Mouse (Mus musculus) kidney, postnatal 0 days (tissue): Measurements from ENCODE around the gene Nfyc. TPM values are rescaled to one million over a fixed set of nuclear protein-coding genes. Genes with fewer than 3 reads are reported as not detected.

Experiments
- ATAC-seq: fragments of 200-750 bp; cut with Nextera tagmentation; replicated peaks from 2 replicates; pipeline ENCODE4 v1.8.0; 2017; ENCODE audit warnings: low read depth, moderate number of reproducible peaks, moderate TSS enrichment, moderate library complexity; ENCODE audit not compliant: low FRiP score
- DNase-seq: peaks from one replicate; pipeline ENCODE4 v3.0.0-alpha.2; 2016; ENCODE audit warnings: low spot score
- H3K27ac ChIP-seq: fragments of 300-500 bp; sonication (generic); 2 replicates; pipeline ENCODE4 v1.5.1; 2014; ENCODE audit warnings: mild to moderate bottlenecking
- H3K27me3 ChIP-seq: fragments of 300-500 bp; sonication (generic); 2 replicates; pipeline ENCODE4 v1.6.1; 2014; ENCODE audit warnings: low read length, mixed read lengths; ENCODE audit not compliant: insufficient read depth
- H3K36me3 ChIP-seq: fragments of 300-500 bp; sonication (generic); 2 replicates; pipeline ENCODE4 v1.6.1; 2014; ENCODE audit warnings: low read length, mixed read lengths; ENCODE audit not compliant: insufficient read depth
- H3K4me1 ChIP-seq: fragments of 300-500 bp; sonication (generic); replicated peaks from 2 replicates; pipeline ENCODE4 v1.6.1; 2014; ENCODE audit warnings: antibody characterized with exemption, low read length, mixed read lengths; ENCODE audit not compliant: insufficient read depth
- H3K4me2 ChIP-seq: fragments of 300-500 bp; sonication (generic); 2 replicates; pipeline ENCODE4 v1.6.1; 2014; ENCODE audit warnings: mild to moderate bottlenecking, low read length, moderate library complexity, mixed read lengths
- H3K4me3 ChIP-seq: fragments of 300-500 bp; sonication (generic); replicated peaks from 2 replicates; pipeline ENCODE4 v1.5.1; 2014; ENCODE audit warnings: low read depth, low read length
- H3K9ac ChIP-seq: fragments of 300-500 bp; sonication (generic); 2 replicates; pipeline ENCODE4 v1.6.1; 2014; ENCODE audit warnings: low read depth, low read length
- H3K9me3 ChIP-seq: fragments of 300-500 bp; sonication (generic); replicated peaks from 2 replicates; pipeline ENCODE4 v1.6.1; 2016; ENCODE audit warnings: low read length, inconsistent platforms, mixed read lengths
- CTCF ChIP-seq: IDR thresholded peaks from 2 replicates; pipeline ENCODE4 v1.5.1; 2016; ENCODE audit warnings: antibody characterized with exemption, low read depth, mild to moderate bottlenecking, moderate library complexity
- WGBS: fragments of 180-500 bp; shearing (Covaris S2); extraction: QIAGEN DNeasy Blood & Tissue Kit; methylation state at CpG from one replicate; pipeline ENCODE4 v1.1.7; 2014; 5-methylcytosine and 5-hydroxymethylcytosine counted together
- polyA plus RNA-seq: library from polyadenylated mRNA; unstranded; fragments of >200 nt; fragmentation: Nextera tagmentation; extraction: Ambion mirVana; gene quantifications from 2 replicates; pipeline ENCODE4 v1.2.1, GENCODE M21; 2015

Gene Nfyc
- polyA plus RNA-seq, 1 experiment from 2014 or later: 108 TPM

- Histone ChIP-seq H3K36me3 (no peaks in the 10 kb centered on the region), H3K9me3 (no peaks in the 10 kb centered on the region), H3K4me3 (no peak overlapping the region), H3K4me2 (no peak overlapping the region), H3K27me3 (no peaks in the 10 kb centered on the region), H3K9ac (no peak overlapping the region), H3K4me1 (no peaks in the 10 kb centered on the region), H3K27ac (no peak overlapping the region)
- TF ChIP-seq CTCF: no peak
- WGBS: 71% methylated on average over 6 of the region's 6 CpGs
- no peak for DNase-seq
- ATAC-seq: no peak
Observed at GRCm38 (mm10) chr4:120732737-120733136, 98.6 kb downstream of the Nfyc start.

GRCm38 (mm10) chr4:120731030-120731644 is 100.2 kb downstream of the Nfyc start:
- under 1% methylated on average over 40 of the region's 40 CpGs for WGBS
- H3K9me3 ChIP-seq: no peaks in the 10 kb centered on the region
- peak overlapping the region; percentile 45 for H3K4me3 ChIP-seq
- TF ChIP-seq CTCF: no peak
- no peaks in the 10 kb centered on the region for H3K27me3 ChIP-seq
- no peaks in the 10 kb centered on the region for H3K4me1 ChIP-seq
- DNase-seq (peak; percentile 76), ATAC-seq (peak; percentile 85)
- H3K4me2 ChIP-seq: peak overlapping the region; percentile 92
- H3K27ac ChIP-seq: no peak overlapping the region
- peak overlapping the region; percentile 46; the same call in 1 of the 2 replicates for H3K9ac ChIP-seq
- H3K36me3 ChIP-seq: no peaks in the 10 kb centered on the region

- no peak for TF ChIP-seq CTCF
- Histone ChIP-seq H3K27ac (no peak overlapping the region), H3K9me3 (no peaks in the 10 kb centered on the region), H3K4me3 (peak overlapping the region; percentile 45), H3K4me2 (peak overlapping the region; percentile 92), H3K36me3 (no peaks in the 10 kb centered on the region), H3K27me3 (no peaks in the 10 kb centered on the region), H3K9ac (no peak overlapping the region), H3K4me1 (no peaks in the 10 kb centered on the region)
- no peak for ATAC-seq
- WGBS: 22% methylated on average over 6 of the region's 6 CpGs
- no peak for DNase-seq
Observed at GRCm38 (mm10) chr4:120730574-120730973, 100.8 kb downstream of the Nfyc start.

GRCm38 (mm10) chr4:120730146-120730545 is 101.2 kb downstream of the Nfyc start:
- TF ChIP-seq CTCF: no peak
- H3K36me3 ChIP-seq: no peaks in the 10 kb centered on the region
- WGBS: 51% methylated on average over 6 of the region's 6 CpGs
- no peak overlapping the region for H3K27ac ChIP-seq
- ATAC-seq (no peak), DNase-seq (no peak)
- H3K4me2 ChIP-seq: no peak overlapping the region
- H3K4me1 ChIP-seq: no peaks in the 10 kb centered on the region
- no peak overlapping the region for H3K4me3 ChIP-seq
- H3K9ac ChIP-seq: no peak overlapping the region
- no peaks in the 10 kb centered on the region for H3K27me3 ChIP-seq
- H3K9me3 ChIP-seq: no peaks in the 10 kb centered on the region

- ATAC-seq (no peak), DNase-seq (no peak)
- no peaks in the 10 kb centered on the region for H3K4me1 ChIP-seq
- H3K9me3 ChIP-seq: no peaks in the 10 kb centered on the region
- H3K27me3 ChIP-seq: no peaks in the 10 kb centered on the region
- no peak overlapping the region for H3K4me3 ChIP-seq
- no peaks in the 10 kb centered on the region for H3K36me3 ChIP-seq
- H3K4me2 ChIP-seq: no peak overlapping the region
- H3K27ac ChIP-seq: no peak overlapping the region
- 64% methylated on average over 6 of the region's 6 CpGs for WGBS
- no peak overlapping the region for H3K9ac ChIP-seq
- TF ChIP-seq CTCF: no peak
Observed at GRCm38 (mm10) chr4:120729441-120729840, 101.9 kb downstream of the Nfyc start.

GRCm38 (mm10) chr4:120727842-120728241 is 103.5 kb downstream of the Nfyc start:
- TF ChIP-seq CTCF: no peak
- no peaks in the 10 kb centered on the region for H3K36me3 ChIP-seq
- ATAC-seq: no peak
- H3K9me3 ChIP-seq: no peaks in the 10 kb centered on the region
- H3K9ac ChIP-seq: no peak overlapping the region
- H3K4me1 ChIP-seq: no peaks in the 10 kb centered on the region
- no peak overlapping the region for H3K4me2 ChIP-seq
- DNase-seq: no peak
- 73% methylated on average over 11 of the region's 11 CpGs for WGBS
- no peak overlapping the region for H3K4me3 ChIP-seq
- no peaks in the 10 kb centered on the region for H3K27me3 ChIP-seq
- H3K27ac ChIP-seq: no peak overlapping the region

GRCm38 (mm10) chr4:120726174-120726573 is 105.2 kb downstream of the Nfyc start:
- no peaks in the 10 kb centered on the region for H3K27me3 ChIP-seq
- H3K36me3 ChIP-seq: no peaks in the 10 kb centered on the region
- WGBS: 57% methylated on average over 4 of the region's 4 CpGs
- ATAC-seq: no peak
- no peak for TF ChIP-seq CTCF
- no peaks in the 10 kb centered on the region for H3K4me1 ChIP-seq
- H3K4me3 ChIP-seq: no peak overlapping the region
- H3K9me3 ChIP-seq: no peaks in the 10 kb centered on the region
- no peak overlapping the region for H3K9ac ChIP-seq
- no peak overlapping the region for H3K4me2 ChIP-seq
- no peak overlapping the region for H3K27ac ChIP-seq
- DNase-seq: no peak
